Mouse (Mus musculus) urinary bladder, postnatal 36 days (tissue): ENCODE results near the gene Mocs3.

ENCODE experiments used
- DNase-seq, 2 experiments: peaks; one replicate each; pipeline ENCODE4 v3.0.0; 2022; ENCODE audit warnings: low spot score in 2 of 2, mixed read lengths in 1 of 2

Gene Mocs3

GRCm38 (mm10) chr2:168242841-168243240, 12.4 kb downstream of the Mocs3 start:
- no peak for DNase-seq

DNA sequence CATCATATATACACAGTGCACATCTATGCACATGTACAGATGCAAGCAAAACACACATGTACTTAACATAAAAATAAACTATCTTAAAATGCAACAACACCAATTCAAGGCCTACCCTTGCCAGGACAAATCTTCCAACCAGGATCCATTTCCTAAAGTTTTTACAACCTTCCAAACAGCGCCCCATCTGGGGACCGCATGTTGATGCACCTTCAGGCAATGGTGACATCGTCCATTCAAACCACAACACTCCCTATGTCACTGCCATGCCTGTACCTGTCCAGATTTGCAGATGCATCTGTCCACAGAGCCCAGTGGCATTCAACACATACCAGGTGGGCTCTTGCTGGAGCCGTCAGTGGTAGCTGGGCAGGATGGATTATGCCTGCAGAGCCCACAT, 12.9 kb downstream of the Mocs3 start:
- no peak for DNase-seq

DNA sequence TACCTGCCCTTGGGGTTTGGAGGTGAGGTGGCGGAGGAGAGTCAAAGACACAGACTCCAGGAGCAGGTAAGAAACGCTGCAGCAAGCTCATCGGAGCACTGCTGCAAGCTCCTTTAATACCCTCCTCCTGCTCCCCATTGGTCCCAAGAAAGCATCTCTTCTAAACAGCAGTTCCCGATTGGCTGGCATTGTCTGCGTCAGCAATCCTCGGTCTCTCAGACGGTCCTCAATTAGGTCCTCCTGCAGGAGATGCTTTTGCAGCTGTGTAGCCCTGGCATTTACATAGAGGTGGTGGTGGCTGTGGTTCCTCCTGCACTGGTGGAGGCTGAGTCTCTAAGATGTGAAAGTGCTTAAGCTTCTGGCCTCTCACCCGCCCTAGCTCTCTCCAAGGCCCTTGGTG, 15.1 kb downstream of the Mocs3 start:
- no peak for DNase-seq

GRCm38 (mm10) chr2:168248167-168248855, 17.9 kb downstream of the Mocs3 start:
- DNase-seq = no peak

GRCm38 (mm10) chr2:168248856-168249245, 18.4 kb downstream of the Mocs3 start:
- no peak for DNase-seq

DNA sequence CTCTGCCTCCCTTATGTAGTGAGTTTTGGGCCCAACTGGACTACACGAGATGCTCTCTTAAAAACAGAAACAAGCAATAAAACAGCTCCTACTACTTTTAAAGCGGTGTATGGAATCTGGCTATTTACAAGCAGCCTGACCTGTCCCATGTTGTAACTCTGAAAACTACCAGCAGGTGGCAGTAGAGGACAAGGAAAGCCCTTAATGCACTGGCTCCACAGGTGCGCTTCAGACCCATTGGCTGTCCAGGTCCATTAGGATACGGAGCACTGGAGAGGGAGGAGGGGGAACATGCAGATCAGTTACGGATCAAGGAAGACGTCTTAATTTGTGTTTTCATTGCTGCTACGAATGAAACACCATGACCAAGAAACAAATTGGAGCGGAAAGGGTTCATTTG, 19.8 kb downstream of the Mocs3 start:
- DNase-seq = peak; percentile 73 to 77

- no peak for DNase-seq
These were observed 22.3 kb downstream of the Mocs3 start for GRCm38 (mm10) chr2:168252639-168253292.

DNA sequence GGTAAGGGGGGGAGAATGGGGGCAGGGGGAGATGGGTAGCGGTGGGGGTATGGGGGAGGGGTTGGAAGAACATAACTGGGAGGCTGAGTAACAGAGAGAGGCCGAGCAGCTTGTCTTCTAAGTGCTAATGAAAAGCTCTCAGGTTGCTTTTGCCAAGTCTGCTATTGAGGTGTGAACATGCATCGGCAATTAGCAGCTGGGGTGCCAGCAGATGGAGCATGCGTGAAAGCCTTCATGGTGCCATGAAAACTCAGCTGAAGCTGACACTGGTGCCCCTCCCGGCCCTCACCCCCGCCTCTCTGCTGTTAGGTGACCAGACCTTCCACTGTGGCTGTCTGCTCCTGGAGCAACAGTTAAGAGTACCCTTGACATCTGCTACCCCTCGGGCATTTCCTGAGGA, 23.4 kb downstream of the Mocs3 start:
- DNase-seq = no peak

GRCm38 (mm10) chr2:168256506-168256905, 26.1 kb downstream of the Mocs3 start:
- DNase-seq = no peak

DNA sequence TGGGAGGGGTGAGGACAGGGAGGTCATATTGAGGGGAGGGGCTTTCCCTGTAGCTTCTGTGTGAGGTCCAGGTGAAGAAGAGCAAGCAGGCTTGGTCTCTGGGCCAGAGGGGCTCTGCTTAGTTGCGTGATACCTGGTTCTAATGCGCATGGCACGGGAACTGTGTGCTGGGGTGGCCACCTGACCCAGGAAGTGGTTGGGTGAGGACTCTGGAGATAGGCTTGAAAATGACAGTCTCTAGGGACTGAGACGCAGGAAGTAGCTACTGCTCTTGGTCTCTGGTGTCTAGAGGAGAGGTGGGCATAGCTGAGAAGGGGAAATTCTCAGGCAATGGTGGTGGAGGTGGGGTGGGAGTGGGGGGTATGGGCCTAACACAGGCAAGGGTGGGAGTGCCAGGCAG, 26.8 kb downstream of the Mocs3 start:
- DNase-seq = no peak

- DNase-seq = no peak
These were observed 28.6 kb downstream of the Mocs3 start for GRCm38 (mm10) chr2:168259046-168259445.

DNA sequence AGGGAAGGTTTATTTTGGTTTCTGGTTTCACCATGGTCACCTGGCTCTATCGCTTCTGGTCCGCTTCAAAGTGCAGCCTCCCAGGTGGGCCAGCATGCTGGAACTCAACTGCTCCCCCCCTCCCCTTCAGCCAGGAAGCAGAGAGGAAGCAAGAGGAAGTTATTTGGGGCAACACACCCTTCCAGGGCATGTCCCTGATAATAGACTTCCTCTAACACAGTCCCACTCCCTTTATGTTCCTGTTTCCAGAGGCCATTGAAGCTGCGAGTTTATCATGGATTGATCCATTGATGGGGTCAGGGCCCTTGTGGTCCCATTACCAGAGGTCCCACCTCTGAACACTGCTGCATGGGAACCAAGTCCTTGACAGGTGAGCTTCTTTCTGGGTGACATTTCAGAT, 29.7 kb downstream of the Mocs3 start:
- no peak for DNase-seq

DNA sequence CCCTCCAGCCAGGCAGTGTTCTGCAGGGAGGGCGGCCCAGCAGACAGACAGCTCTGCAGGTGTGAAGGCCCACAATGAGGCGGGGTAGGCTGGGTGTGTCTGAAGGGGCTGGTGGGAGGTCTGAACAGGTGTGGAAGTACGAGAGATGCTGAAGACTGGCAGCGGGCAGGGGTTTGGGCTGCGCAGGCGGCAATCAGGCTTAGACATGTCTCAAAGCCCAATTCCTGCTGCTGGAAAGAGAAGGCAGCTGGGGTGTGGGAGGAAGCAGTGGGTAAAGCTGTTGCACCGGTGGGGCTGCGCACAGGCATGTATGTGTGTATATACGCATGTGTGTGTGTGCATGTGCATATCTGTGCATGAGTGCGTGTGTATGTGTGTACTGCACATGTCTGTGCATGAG, 30.5 kb downstream of the Mocs3 start:
- DNase-seq = no peak

GRCm38 (mm10) chr2:168268033-168268432, 37.6 kb downstream of the Mocs3 start:
- DNase-seq = peak; percentile 42

- no peak for DNase-seq
These were observed 43.0 kb downstream of the Mocs3 start for GRCm38 (mm10) chr2:168273387-168273786.

DNA sequence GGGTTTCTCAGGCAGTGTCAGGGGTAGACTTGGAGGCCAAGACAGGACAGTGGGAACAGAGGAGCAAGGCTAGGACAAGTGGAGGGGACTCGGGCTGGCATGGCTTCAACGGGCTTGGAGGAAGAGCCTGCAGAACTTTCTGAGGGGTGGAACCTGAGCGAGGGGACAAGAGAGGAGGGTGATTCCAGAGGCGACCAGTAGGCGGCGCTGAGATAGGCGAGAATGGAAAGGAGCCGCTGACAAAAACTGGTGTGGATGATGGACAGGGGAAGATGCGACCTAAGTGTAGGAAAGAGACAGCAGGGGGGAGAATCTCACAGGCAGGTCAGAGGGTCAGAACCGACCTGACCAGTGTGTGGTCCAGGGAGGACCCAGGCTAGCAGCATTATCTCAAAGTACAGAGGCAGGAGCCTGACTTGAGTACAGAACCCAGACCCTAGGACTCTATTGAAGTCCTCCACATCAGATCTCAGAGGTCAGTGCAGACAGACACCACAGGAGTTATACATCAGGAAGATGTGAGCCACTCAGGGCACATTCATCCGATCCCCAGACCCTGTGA, 44.0 kb downstream of the Mocs3 start:
- peak; percentile 47 to 62 for DNase-seq

DNA sequence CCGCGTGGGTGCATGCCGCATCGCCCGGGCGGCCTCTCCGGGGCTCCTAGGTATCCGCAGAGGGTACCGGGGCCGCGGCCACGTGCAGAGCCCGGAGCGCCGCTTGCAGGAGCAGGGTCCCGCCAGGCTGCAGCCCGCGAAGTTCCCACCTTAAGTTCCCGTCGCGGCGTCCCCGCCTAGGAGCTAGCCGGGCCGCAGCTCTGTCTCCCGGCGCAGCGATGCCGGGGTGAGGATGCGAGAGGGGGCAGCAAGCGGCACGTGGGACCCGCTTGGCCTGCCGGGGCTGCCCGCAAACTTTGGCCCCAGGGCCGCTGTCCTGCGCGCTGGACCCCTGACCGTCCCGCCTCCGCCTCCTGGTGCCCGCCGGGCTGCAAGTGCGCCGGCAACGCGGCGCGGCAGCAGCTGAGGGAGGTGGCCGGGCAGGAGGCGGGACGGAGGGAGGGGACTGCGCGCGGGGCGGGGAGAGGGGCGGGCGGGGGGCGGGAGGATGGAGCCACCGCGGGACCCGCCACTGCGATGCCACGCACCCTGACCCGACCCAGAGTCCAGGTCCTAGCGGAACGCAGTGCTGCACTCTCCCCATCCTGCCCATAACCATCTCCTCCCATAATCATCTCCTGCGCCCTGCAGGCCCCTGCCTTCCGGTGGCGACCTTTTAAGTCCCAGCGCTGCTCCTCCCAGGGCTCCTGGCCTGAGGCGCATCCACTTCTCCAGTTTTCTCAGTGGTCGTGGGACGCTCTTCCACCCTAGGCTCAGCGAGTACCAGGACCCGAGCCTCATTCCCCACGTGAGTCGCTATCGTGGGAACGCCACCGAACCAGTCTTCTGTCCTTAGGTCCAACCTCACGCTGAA, 50.5 kb downstream of the Mocs3 start:
- peak; percentile 24 to 32 for DNase-seq

- DNase-seq = no peak
These were observed 51.2 kb downstream of the Mocs3 start, which contains the start of gene Kcng1 for GRCm38 (mm10) chr2:168281582-168281981. Gene Kcng1 (minus strand): TSS chr2:168281736.
